16 mouse cellular contexts compared by ENCODE assay signal in genomic region chr10:122739037-122739436, GRCm38 (mm10).
A peak's percentile ranks its signal among the peaks of the same experiment; 100 is the strongest.
DNase-seq lines count a peak whose midpoint lies in the region; ATAC-seq and TF ChIP-seq lines count a peak whose summit lies in the region.
"Had no signal": no experiment of that assay in that cellular context is flagged by ENCODE, and none has a peak within 500 bp of the region (broad histone marks: within the 10 kb centered on the region; RNA-seq: fewer than 3 reads in every experiment).

No protein-coding gene starts in this region.

- H3K9me3 ChIP-seq in limb, embryonic 10.5 days (replicated peaks), result no peaks in the 10 kb centered on the region
- H3K9me3 ChIP-seq: heart, embryonic 13.5 days; limb, embryonic 12.5 days; liver, embryonic 15.5 days had no signal

- H3K27me3 ChIP-seq in thymus, adult 2 months (ENCODE audit: control insufficient read depth, insufficient read depth, low read length), result no peaks in the 10 kb centered on the region
- no peaks in the 10 kb centered on the region for H3K27me3 ChIP-seq in limb, embryonic 10.5 days (ENCODE audit: low read depth, poor library complexity, severe bottlenecking)
- H3K27me3 ChIP-seq: heart, embryonic 13.5 days; limb, embryonic 12.5 days; liver, embryonic 15.5 days had no signal

- peak overlapping the region; percentile 98 for H3K27ac ChIP-seq in thymus, adult 2 months (ENCODE audit: control insufficient read depth, insufficient read depth, low read length)
- no peak overlapping the region for H3K27ac ChIP-seq in limb, embryonic 10.5 days
- H3K27ac ChIP-seq: heart, embryonic 13.5 days; limb, embryonic 12.5 days; liver, embryonic 15.5 days had no signal

- DNase-seq in thymus, adult 2 months, result peak; percentile 43
- DNase-seq in thymus, adult 18-20 months, result no peak
- DNase-seq in naive thymus-derived CD4-positive, alpha-beta T cell, adult 2 months (ENCODE audit: low read depth), result peak; percentile 89
- DNase-seq in cerebellum, postnatal 36 days, result no peak
- DNase-seq in embryo, embryonic 9.5 days (ENCODE audit: extremely low spot score), result no peak
- DNase-seq in limb, embryonic 10.5 days (ENCODE audit: low spot score), result no peak
- DNase-seq: cerebellum, adult 18-20 months; gastrocnemius, postnatal 10 days; heart, postnatal 4 days; kidney, adult 9 months; lung, postnatal 10 days had no signal

- WGBS in thymus, adult 2 months, result 18% methylated on average over 4 of the region's 4 CpGs
- 92% methylated on average over 4 of the region's 4 CpGs for WGBS in limb, embryonic 10.5 days

- H3K36me3 ChIP-seq in thymus, adult 2 months (ENCODE audit: control insufficient read depth, insufficient read depth, low read length), result no peaks in the 10 kb centered on the region
- H3K36me3 ChIP-seq in limb, embryonic 10.5 days, result no peaks in the 10 kb centered on the region
- H3K36me3 ChIP-seq: heart, embryonic 13.5 days; limb, embryonic 12.5 days; liver, embryonic 15.5 days had no signal

- TF ChIP-seq POLR2A in thymus, adult 2 months (IDR thresholded peaks at IDR 0.05; ENCODE audit: control insufficient read depth, extremely low read depth, insufficient read depth, low read length, poor library complexity), result no peak

- peaks cover 63% of the 10 kb centered on the region for H3K4me1 ChIP-seq in thymus, adult 2 months (replicated peaks; ENCODE audit: control insufficient read depth, insufficient read depth, low read length)
- peaks cover 44% of the 10 kb centered on the region for H3K4me1 ChIP-seq in limb, embryonic 10.5 days
- H3K4me1 ChIP-seq: liver, embryonic 15.5 days had no signal

- TF ChIP-seq CTCF in thymus, adult 2 months (IDR thresholded peaks at IDR 0.05; ENCODE audit: borderline replicate concordance, control insufficient read depth, extremely low read depth, insufficient read depth, low read length, poor library complexity), result no peak

- H3K4me3 ChIP-seq in thymus, adult 2 months (ENCODE audit: control insufficient read depth, insufficient read depth, low read length), result peak overlapping the region; percentile 27; the same call in 1 of the 2 replicates
- no peak overlapping the region for H3K4me3 ChIP-seq in limb, embryonic 10.5 days
- H3K4me3 ChIP-seq: heart, embryonic 13.5 days; limb, embryonic 12.5 days; liver, embryonic 15.5 days had no signal

- ATAC-seq in activated CD4-positive, CD25-positive, alpha-beta regulatory T cell, adult 4 months, result peak; percentile 81
- ATAC-seq: forebrain, embryonic 16.5 days had no signal

Comparison
In these comparisons a context has a peak if more than half of its experiments do, and no peak if none do; other contexts are left out.
1. DNase-seq: peak in thymus, adult 2 months (single experiment) and naive thymus-derived CD4-positive, alpha-beta T cell, adult 2 months (single experiment); none in thymus, adult 18-20 months (0 of 2), cerebellum, postnatal 36 days (0 of 2), embryo, embryonic 9.5 days (single experiment) and limb, embryonic 10.5 days (single experiment).